Mouse (Mus musculus) embryo, embryonic 9.5 days (tissue): Measurements from ENCODE around the gene Capn7.

Source experiments
- DNase-seq: peaks from one replicate; pipeline ENCODE4 v3.0.0-alpha.2; 2017; ENCODE audit errors: extremely low spot score

Capn7 gene

GRCm38 (mm10) chr14:31413475-31414086, 77.1 kb downstream of the Capn7 start:
- no peak for DNase-seq

GRCm38 (mm10) chr14:31414235-31414966, 78.0 kb downstream of the Capn7 start:
- no peak for DNase-seq

- no peak for DNase-seq
Observed at GRCm38 (mm10) chr14:31414967-31415376, 78.5 kb downstream of the Capn7 start.

- no peak for DNase-seq
Observed at GRCm38 (mm10) chr14:31416411-31416810, 80.0 kb downstream of the Capn7 start.

- DNase-seq: no peak
Observed at GRCm38 (mm10) chr14:31416835-31417549, 80.6 kb downstream of the Capn7 start.

GRCm38 (mm10) chr14:31419279-31419678, 82.8 kb downstream of the Capn7 start:
- DNase-seq: no peak

GRCm38 (mm10) chr14:31420135-31420534, 83.7 kb downstream of the Capn7 start:
- DNase-seq: no peak

- DNase-seq: no peak
Observed at GRCm38 (mm10) chr14:31420562-31420961, 84.1 kb downstream of the Capn7 start.

- no peak for DNase-seq
Observed at GRCm38 (mm10) chr14:31420985-31421384, 84.5 kb downstream of the Capn7 start.
